Mouse (Mus musculus) skeletal muscle tissue, adult 2 months (tissue): ENCODE results near the gene Ly6g6e.
"Not testable (repeated sequence)": the region's sequence is repeated elsewhere in the genome, so short reads cannot be mapped to it uniquely, and the experiment has no call there.

Experiments used
- DNase-seq: peaks from one replicate; pipeline ENCODE4 v3.0.0-alpha.2; 2012; ENCODE audit warnings: low read depth, low spot score

The Ly6g6e gene

DNA sequence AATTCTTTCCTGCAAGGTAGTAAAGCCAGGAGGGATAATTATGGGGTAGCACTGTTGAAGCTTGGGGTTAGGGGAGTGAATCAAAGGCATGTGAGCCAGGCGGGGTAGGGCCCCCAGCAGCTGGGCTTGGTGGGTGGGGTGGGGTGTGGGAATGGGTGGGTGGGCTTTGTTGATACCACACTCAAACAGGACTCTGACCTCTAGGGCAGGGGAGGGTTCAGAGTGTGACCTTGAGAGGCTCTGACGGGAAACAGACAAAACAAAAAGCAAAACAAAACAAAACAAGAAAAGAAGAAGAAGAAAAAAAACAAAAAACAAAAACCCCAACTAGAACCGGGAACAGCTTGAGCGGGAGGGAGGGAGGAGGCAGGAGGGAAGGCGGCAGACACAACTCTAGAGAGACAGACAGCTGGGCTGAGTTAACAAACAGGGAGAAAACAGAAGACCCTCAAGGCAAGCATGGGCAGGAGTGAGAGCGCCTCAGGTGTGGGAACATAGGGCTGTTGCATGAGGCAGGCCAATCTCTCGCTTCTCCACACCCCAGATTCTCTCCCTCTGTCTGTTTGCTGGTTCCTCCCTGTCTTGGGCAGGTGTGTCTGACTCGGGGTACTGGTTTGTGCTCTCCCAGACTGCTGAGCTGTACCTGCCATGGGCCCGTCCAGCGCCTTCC is at the start of gene Ly6g6e:
Gene Ly6g6e (plus strand): TSS at position 396 of the 670 bp plus-strand sequence.
- no peak for DNase-seq

DNA sequence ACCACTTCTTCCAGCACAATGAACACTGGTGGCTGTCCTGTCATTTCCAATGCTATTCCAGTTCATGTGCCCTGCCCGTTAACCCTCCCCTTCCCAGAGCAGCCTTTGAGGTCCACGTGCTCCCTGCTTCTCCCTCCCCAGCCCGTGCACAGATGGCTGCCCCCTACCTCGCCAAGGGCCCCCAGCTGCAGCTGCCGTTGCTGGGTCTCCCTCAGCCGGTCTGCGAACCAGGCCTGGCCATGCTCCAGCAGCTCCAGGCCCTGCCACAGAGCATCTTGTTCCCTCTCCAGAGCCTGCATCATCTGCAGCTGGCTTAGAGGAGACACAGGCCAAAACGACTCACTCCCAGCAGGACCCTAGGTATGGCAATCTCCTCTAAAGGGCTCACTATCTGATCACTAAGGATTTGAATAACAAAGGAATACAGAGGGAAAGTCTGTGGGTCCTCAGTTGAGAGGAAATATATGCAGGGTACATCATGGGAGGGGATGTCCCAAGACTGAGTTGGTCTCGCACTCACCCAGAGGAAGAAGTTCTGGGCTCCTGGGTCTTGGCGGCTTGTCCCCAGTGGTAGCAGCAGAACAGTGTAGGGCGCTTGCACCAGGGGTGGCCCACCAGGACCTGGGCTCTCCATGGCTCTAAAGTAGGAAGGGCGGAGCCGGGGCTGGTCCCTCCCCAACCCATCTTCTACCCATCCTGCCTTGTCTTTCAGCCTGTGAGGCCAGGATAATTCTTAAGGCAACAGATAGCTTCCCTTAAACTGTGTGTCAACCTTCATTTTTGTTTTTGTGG is 49.2 kb upstream of the Ly6g6e start, which contains the start of gene Sapcd1:
Gene Sapcd1 (minus strand): TSS at position 740 of the 792 bp plus-strand sequence.
- no peak for DNase-seq

DNA sequence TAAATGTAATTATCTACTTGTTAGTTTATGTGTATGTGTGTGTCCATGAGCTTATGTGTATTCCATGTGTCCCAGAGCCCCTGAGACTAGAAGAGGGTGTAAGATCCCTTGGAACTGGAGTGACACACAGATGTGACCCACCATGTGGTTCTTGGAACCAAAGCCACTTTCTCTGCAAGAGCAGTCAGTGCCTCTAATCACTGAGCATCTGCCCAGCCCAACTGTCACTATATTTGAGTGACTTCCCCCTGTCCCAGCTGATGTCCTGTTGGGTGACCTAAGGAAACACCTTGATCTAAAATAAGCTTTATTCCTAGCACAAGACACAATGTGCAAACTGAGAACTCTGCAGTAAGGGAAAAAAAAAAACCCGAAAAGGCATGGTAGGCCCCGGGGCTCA is 48.4 kb upstream of the Ly6g6e start:
- DNase-seq = no peak

- DNase-seq = no peak
Observed at GRCm38 (mm10) chr17:35029691-35030532, 46.8 kb upstream of the Ly6g6e start.

GRCm38 (mm10) chr17:35031272-35031671 is 45.4 kb upstream of the Ly6g6e start:
- no peak for DNase-seq

DNA sequence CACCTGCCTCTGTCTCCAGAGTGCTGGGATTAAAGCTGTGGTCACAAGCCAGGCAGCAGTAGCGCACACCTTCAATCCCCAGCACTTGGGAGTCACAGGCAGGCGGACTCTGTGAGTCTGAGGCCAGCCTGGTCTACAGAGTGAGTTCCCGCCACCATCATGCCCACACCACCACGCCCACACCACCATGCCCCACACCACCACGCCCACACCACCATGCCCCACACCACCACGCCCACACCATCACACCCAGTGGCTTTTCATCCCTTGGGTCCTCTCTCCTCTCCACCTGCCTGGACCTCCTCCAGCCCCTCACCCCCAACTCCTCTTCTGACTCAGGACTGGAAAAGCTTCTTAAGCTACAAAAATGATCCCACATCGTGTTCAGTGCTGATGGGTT is 44.8 kb upstream of the Ly6g6e start:
- DNase-seq = no peak

GRCm38 (mm10) chr17:35032323-35032870 is 44.3 kb upstream of the Ly6g6e start:
- DNase-seq = no peak

- DNase-seq = not testable (repeated sequence)
Observed at GRCm38 (mm10) chr17:35033703-35034102, 43.0 kb upstream of the Ly6g6e start.

- no peak for DNase-seq
Observed at GRCm38 (mm10) chr17:35034896-35035295, 41.8 kb upstream of the Ly6g6e start.

GRCm38 (mm10) chr17:35039121-35039873 is 37.4 kb upstream of the Ly6g6e start:
- no peak for DNase-seq

- DNase-seq = no peak
Observed at GRCm38 (mm10) chr17:35043794-35044193, 32.9 kb upstream of the Ly6g6e start.

- no peak for DNase-seq
Observed at GRCm38 (mm10) chr17:35044904-35045806, 31.5 kb upstream of the Ly6g6e start.

GRCm38 (mm10) chr17:35045807-35046680 is 30.7 kb upstream of the Ly6g6e start:
- DNase-seq = no peak

GRCm38 (mm10) chr17:35046681-35047455 is 29.8 kb upstream of the Ly6g6e start, which contains the start of gene Msh5:
Gene Msh5, minus strand, starts transcription at chr17:35046745.
- peak; percentile 98 for DNase-seq

DNA sequence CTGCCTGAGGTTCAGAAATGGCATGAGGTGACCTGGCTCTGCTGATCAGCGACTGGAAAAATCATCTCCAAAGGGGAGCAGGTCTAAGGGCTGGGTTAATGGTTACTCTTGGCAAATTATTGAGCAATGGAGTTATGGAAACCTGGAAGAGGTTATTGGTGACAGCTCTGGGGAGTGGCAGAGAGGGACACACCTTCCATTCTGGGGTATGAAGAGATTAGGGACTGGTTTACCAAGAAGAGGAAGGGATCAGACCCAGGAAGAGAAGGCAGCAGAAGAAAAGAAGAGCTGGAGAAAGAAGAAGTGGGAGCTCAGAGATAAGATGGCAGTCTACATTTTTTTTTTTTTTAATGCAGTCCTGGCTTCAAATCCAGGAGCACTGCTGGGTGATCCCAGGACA is 29.0 kb upstream of the Ly6g6e start:
- no peak for DNase-seq

GRCm38 (mm10) chr17:35048149-35048931 is 28.4 kb upstream of the Ly6g6e start:
- DNase-seq = no peak

- no peak for DNase-seq
Observed at GRCm38 (mm10) chr17:35048932-35049440, 27.7 kb upstream of the Ly6g6e start.
